Mouse (Mus musculus) c-Kit-negative CD71-positive TER-119-positive erythroid progenitor cells, embryonic 14.5 days (primary cell): ENCODE data around the gene Slc25a28.

Experiments
- DNase-seq: peaks from one replicate; pipeline ENCODE4 v3.0.0-alpha.2; 2013; ENCODE audit warnings: low read depth, low spot score

Gene Slc25a28

GRCm38 (mm10) chr19:43674730-43675524 lies at the start of gene Slc25a28:
Gene Slc25a28, minus strand, starts transcription at chr19:43674881.
- DNase-seq: peak; percentile 100

GRCm38 (mm10) chr19:43724194-43724593 lies 49.5 kb upstream of the Slc25a28 start:
- no peak for DNase-seq

GRCm38 (mm10) chr19:43723501-43723900 lies 48.8 kb upstream of the Slc25a28 start:
- no peak for DNase-seq

- DNase-seq: no peak
These were observed 48.2 kb upstream of the Slc25a28 start for GRCm38 (mm10) chr19:43722891-43723290.

DNA sequence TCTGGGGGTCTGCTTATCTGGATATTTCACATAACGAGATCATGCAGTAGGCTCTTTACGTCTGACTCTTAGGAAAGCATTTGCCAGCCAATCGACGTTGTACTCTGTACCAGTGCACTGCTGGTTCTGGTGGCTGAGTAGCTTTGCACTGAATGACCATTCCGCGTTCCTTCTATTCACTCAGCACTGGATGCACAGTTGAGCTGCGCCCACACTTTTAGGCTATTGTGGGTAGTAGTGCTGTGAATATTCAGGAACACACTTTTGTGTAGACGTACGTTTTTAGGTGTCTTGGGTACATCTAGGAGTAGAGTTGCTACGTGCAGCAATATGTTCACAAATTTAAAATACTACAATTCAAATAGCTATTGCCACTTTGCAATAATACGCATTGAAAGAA lies 45.4 kb upstream of the Slc25a28 start:
- DNase-seq: no peak

- no peak for DNase-seq
These were observed 37.3 kb upstream of the Slc25a28 start for GRCm38 (mm10) chr19:43711971-43712370.

- no peak for DNase-seq
These were observed 36.7 kb upstream of the Slc25a28 start for GRCm38 (mm10) chr19:43711159-43711916.

DNA sequence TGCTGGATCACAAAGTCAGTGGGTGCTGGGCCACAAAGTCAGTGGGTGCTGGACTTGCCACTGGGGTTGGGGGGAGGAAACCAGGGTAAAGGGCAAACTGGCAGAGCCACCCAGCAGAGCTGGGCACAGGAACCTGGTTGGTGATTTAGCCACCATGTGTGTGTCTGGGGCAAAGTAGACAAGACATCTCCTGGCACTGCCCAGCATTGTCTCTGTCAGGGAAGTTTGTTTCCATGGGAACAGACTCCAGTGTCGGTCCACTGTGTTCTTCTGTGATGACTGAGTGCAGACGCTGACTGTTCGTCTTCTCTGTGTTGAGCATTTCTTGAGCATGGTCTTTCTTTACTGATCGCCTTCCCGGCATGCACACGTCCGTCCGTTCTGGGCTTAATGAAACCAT lies 34.6 kb upstream of the Slc25a28 start:
- DNase-seq: no peak

DNA sequence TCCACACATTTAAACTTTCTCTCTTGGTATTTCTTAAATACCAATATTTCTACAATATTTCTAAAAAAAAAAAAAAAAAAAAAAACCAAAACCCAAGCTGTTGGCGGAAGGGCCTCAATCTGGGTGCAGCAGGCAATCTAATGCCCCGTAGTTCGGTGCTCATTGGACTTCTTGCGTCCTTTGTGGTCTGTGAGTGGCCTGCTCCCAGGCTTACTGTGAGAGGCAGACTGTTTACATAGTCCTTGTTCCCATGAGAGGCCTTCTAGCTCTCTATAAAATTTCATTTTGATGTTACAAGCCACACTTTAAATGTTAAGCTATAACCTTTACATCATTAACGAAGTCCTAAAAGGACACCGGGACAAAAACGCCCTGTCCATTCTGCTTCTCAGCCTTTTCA lies 33.5 kb upstream of the Slc25a28 start:
- DNase-seq: no peak

GRCm38 (mm10) chr19:43704787-43705497 lies 30.3 kb upstream of the Slc25a28 start:
- DNase-seq: no peak

- no peak for DNase-seq
These were observed 29.5 kb upstream of the Slc25a28 start for GRCm38 (mm10) chr19:43704211-43704610.

DNA sequence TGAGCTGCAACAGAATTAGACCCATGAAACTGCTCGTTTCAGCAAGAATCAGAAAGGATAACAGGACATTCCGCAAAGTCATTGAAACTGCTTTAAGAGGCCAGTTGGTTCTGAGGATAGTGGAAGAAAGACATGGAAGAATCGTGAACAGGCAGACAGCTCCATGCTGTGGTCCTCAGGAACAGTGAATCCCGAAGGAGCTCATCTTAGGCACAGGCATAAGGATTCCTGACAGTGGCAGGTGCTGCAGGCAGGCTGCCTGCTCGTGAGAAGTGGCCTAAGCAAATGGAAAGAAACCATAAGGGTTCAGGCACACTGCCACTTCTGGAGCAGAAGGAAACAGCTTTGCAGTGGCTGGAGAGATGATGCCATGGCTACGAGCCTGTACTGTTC lies 25.1 kb upstream of the Slc25a28 start:
- no peak for DNase-seq

DNA sequence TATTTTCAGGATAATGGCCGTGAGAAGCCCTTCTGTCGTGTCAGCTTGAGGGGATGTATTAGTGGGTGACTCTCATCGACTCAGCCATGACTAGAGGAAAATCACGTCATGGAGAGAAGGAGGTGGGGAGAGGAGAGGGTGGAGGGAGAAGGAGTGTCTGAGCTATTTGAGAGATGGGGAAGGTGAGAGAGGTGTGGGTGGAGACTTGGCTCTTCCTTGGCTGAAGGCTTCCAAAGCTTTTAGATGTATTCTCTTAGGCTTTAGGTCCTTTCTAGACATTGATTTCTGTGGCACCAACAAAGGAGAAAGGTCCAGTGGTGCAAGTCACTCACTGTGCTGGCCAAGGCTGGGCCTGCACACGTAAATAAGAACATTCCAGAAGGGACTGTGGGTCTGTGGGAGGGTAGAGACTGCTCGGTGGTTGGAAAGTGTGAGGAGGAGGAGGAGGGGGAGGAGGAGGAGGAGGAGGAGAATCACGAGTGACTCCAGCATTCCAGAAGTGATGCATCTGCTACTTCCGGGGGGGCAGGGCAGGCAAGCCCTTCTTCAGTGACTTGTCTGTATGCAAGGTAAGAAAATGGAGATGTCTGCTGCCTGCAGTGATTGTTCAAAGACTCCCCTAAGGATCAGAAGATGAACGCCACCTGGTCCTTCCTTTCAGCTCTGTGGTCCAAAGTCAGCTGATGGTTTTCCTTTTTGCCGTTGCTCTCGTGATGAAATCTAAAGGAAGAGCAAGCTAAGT lies 24.5 kb upstream of the Slc25a28 start:
- DNase-seq: no peak

DNA sequence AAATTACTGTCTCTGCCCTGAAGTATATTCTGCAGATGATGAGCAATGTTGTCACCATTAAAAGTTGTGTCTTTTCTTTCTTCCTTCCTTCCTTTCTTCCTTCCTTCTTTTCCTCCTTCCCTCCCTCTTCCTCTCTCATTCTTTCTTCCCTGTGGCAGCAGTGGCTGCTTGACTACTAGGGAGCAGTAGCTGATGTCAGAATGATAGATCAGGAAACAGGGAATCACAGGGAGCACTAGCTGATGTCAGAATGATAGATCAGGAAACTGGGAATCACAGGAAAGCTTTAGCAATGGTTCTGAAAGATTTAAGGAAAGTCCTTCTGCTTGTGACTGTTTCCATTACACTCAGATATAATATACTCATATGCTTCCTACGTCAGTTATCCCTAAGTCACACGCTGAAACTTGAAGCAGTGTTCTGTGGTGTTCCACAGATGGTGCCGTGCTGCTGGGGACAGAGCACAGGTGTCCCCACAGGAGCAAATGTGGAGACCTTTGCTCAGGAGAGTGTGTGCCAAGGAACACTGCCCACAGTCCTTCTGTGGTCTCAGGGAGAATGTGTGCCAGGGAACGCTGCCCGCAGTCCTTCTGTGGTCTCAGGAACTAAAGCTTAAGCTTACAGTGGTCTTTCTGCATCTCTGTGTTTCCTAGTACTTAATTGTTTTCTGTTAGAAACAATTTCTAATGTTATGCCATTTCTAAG lies 23.1 kb upstream of the Slc25a28 start:
- DNase-seq: no peak

GRCm38 (mm10) chr19:43695514-43695964 lies 20.9 kb upstream of the Slc25a28 start:
- no peak for DNase-seq

GRCm38 (mm10) chr19:43692815-43693214 lies 18.1 kb upstream of the Slc25a28 start:
- no peak for DNase-seq

DNA sequence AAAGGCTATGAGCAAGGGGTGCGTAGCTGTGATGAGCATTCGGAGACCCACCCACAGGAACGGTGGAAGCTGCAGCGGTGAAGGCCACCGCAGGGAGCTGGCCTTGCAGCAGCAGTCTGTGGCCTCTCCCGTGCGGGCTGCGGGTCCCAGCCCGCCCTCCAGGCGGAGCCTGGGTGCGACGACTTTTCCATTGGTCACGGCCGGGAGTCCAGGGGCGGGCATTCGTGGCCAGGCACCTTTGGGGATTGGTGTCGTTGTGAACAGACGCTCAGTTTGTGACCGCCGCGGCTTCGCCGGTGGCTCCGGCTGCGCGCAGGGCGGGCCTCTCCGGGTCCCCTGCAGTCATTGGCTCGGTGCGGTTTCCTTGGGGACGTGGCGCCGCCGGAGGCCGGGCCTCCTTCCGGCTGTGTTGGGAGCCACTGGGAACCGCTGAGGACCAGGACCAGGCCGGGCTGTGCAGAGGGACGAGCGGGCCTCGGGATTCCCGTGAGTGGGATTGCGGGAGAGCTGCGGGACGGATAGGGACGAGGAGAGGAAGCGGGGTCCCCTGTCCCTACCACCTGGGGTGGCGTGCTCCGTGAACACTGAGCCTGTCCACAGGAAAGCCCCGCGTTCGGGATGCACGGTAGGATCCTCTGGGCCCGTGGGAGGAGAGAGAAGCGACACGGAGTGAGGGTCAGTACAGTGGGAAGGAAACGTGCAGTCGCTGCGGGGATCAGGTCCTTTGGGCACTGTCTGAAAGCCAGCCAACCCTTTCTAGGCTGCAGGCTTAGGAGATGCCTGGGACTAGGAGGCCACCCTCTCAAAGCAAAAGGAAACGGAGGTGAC lies 15.0 kb upstream of the Slc25a28 start, which contains the start of gene Entpd7:
Entpd7 (plus strand) TSS at position 254 of the 828 bp plus-strand sequence.
- peak; percentile 85 for DNase-seq

- DNase-seq: no peak
These were observed 6.9 kb upstream of the Slc25a28 start for GRCm38 (mm10) chr19:43681541-43681940.

DNA sequence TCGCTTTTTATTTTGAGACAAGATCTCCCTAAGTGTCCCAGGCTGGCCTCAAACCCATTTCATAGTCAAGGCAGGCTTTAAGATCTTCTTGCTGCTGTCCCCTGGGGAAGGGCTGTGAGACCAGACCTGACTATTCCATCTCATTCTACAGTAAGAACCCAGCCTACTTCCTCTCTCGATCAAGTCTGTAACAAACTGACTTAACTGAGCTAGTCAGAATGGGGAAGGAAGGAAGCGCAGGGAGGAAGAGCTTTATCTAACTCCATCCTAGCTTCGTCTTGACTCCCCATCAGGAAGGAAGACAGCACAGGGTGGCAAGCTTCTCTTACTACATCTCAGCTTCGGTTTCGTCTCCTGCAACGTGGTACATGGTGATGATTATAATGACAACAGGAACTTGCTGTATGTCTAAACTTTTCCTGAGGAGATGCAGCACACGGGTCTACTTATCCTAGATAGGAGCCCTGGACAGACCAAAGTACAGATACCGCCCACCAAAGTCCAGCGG lies 4.8 kb upstream of the Slc25a28 start:
- DNase-seq: no peak
